Comparison of ENCODE assay signal across 21 mouse cellular contexts in the genomic region with DNA sequence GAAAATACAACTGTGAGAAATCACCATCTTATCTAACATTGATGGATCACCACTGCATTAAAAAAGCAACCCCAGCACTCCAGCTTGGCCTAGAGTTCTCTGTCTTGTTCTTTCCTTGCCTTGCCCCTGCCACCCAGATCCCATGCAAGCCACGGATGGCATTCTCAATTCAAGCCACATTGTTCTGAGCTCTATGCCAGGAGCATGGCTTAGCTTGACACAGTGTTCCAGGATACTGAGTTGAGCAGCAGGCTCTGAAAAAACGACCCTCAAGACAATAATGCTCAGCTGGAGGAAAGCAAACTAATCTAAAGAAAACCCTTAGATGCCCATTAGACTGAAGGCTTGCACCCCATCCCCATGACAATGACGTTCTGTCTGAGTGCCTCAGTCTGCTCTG.
DNase-seq lines count a peak whose midpoint lies in the region; ATAC-seq lines count a peak whose summit lies in the region.
"Had no signal": no experiment of that assay in that cellular context is flagged by ENCODE, and none has a peak within 500 bp of the region (broad histone marks: within the 10 kb centered on the region; RNA-seq: fewer than 3 reads in every experiment).

No protein-coding gene starts in this region.

- H3K27me3 ChIP-seq in hindbrain, embryonic 16.5 days (replicated peaks; ENCODE audit: control insufficient read depth, insufficient read depth, low read length), result no peaks in the 10 kb centered on the region
- no peaks in the 10 kb centered on the region for H3K27me3 ChIP-seq in hindbrain, embryonic 14.5 days (ENCODE audit: control insufficient read depth, insufficient read depth, low read length)
- H3K27me3 ChIP-seq in midbrain, embryonic 16.5 days (ENCODE audit: control insufficient read depth, insufficient read depth, low read depth, low read length), result no peaks in the 10 kb centered on the region
- H3K27me3 ChIP-seq in midbrain, embryonic 10.5 days (ENCODE audit: low read depth, poor library complexity, severe bottlenecking), result no peaks in the 10 kb centered on the region
- H3K27me3 ChIP-seq: embryonic facial prominence, embryonic 13.5 days; embryonic facial prominence, embryonic 15.5 days; forebrain, embryonic 12.5 days had no signal

- H3K4me1 ChIP-seq in hindbrain, embryonic 16.5 days (ENCODE audit: control insufficient read depth, insufficient read depth, low read depth, low read length), result no peaks in the 10 kb centered on the region
- H3K4me1 ChIP-seq in hindbrain, embryonic 14.5 days (replicated peaks; ENCODE audit: control insufficient read depth, insufficient read depth, low read length), result no peaks in the 10 kb centered on the region
- no peaks in the 10 kb centered on the region for H3K4me1 ChIP-seq in midbrain, embryonic 16.5 days (ENCODE audit: control insufficient read depth, insufficient read depth, low read length)
- H3K4me1 ChIP-seq in midbrain, embryonic 10.5 days, result no peaks in the 10 kb centered on the region
- H3K4me1 ChIP-seq: embryonic facial prominence, embryonic 13.5 days; embryonic facial prominence, embryonic 15.5 days; forebrain, embryonic 10.5 days; forebrain, embryonic 12.5 days had no signal

- no peak for DNase-seq in hindbrain, embryonic 14.5 days (ENCODE audit: low spot score)
- DNase-seq in midbrain, embryonic 10.5 days (ENCODE audit: low spot score), result no peak
- DNase-seq: adrenal gland, adult 2 months; adrenal gland, postnatal 10 days; adrenal gland, postnatal 25 days; cerebellum, adult 11 months; cerebellum, adult 18-20 months; cerebellum, adult 8-10 months; cerebellum, adult 9-11 months; cerebellum, postnatal 14 days; cerebellum, postnatal 36 days; embryo, embryonic 11 days had no signal

- no peaks in the 10 kb centered on the region for H3K9me3 ChIP-seq in hindbrain, embryonic 16.5 days (ENCODE audit: control insufficient read depth, low read length)
- no peaks in the 10 kb centered on the region for H3K9me3 ChIP-seq in hindbrain, embryonic 14.5 days (ENCODE audit: control insufficient read depth, low read length)
- H3K9me3 ChIP-seq in midbrain, embryonic 16.5 days (replicated peaks; ENCODE audit: control insufficient read depth, low read length, poor library complexity, severe bottlenecking), result no peaks in the 10 kb centered on the region
- no peaks in the 10 kb centered on the region for H3K9me3 ChIP-seq in midbrain, embryonic 10.5 days (replicated peaks)
- H3K9me3 ChIP-seq: embryonic facial prominence, embryonic 13.5 days; embryonic facial prominence, embryonic 15.5 days; forebrain, embryonic 10.5 days; forebrain, embryonic 12.5 days had no signal

- H3K4me3 ChIP-seq in hindbrain, embryonic 16.5 days (ENCODE audit: low read length), result no peak overlapping the region
- H3K4me3 ChIP-seq in hindbrain, embryonic 14.5 days (replicated peaks; ENCODE audit: low read length), result no peak overlapping the region
- no peak overlapping the region for H3K4me3 ChIP-seq in midbrain, embryonic 16.5 days (ENCODE audit: low read depth, low read length)
- H3K4me3 ChIP-seq in midbrain, embryonic 10.5 days, result no peak overlapping the region
- H3K4me3 ChIP-seq: embryonic facial prominence, embryonic 13.5 days; embryonic facial prominence, embryonic 15.5 days; erythroblast, embryonic 14.5 days; forebrain, embryonic 10.5 days; forebrain, embryonic 12.5 days had no signal

- no peak overlapping the region for H3K4me2 ChIP-seq in hindbrain, embryonic 16.5 days (ENCODE audit: low read length)
- no peak overlapping the region for H3K4me2 ChIP-seq in hindbrain, embryonic 14.5 days (replicated peaks)
- H3K4me2 ChIP-seq in midbrain, embryonic 16.5 days (ENCODE audit: low read length), result no peak overlapping the region
- H3K4me2 ChIP-seq: embryonic facial prominence, embryonic 13.5 days; embryonic facial prominence, embryonic 15.5 days; forebrain, embryonic 12.5 days had no signal

- H3K9ac ChIP-seq in hindbrain, embryonic 16.5 days (ENCODE audit: low read depth, low read length), result no peak overlapping the region
- H3K9ac ChIP-seq in hindbrain, embryonic 14.5 days, result no peak overlapping the region
- no peak overlapping the region for H3K9ac ChIP-seq in midbrain, embryonic 16.5 days (ENCODE audit: low read depth, low read length)
- H3K9ac ChIP-seq: embryonic facial prominence, embryonic 13.5 days; embryonic facial prominence, embryonic 15.5 days; forebrain, embryonic 12.5 days had no signal

- ATAC-seq in hindbrain, embryonic 16.5 days, result peak; percentile 72
- ATAC-seq in hindbrain, embryonic 14.5 days (ENCODE audit: low FRiP score), result no peak; the same call in 1 of the 2 replicates
- peak; percentile 48; the same call in 1 of the 2 replicates for ATAC-seq in midbrain, embryonic 16.5 days
- ATAC-seq: forebrain, embryonic 14.5 days; forebrain, embryonic 16.5 days had no signal

- H3K36me3 ChIP-seq in hindbrain, embryonic 16.5 days (ENCODE audit: control insufficient read depth, insufficient read depth, low read length), result no peaks in the 10 kb centered on the region
- no peaks in the 10 kb centered on the region for H3K36me3 ChIP-seq in hindbrain, embryonic 14.5 days (replicated peaks; ENCODE audit: control insufficient read depth, insufficient read depth)
- no peaks in the 10 kb centered on the region for H3K36me3 ChIP-seq in midbrain, embryonic 16.5 days (ENCODE audit: control insufficient read depth, insufficient read depth, low read length)
- no peaks in the 10 kb centered on the region for H3K36me3 ChIP-seq in midbrain, embryonic 10.5 days
- H3K36me3 ChIP-seq: embryonic facial prominence, embryonic 13.5 days; embryonic facial prominence, embryonic 15.5 days; forebrain, embryonic 10.5 days; forebrain, embryonic 12.5 days had no signal

- 26% methylated on average over 3 of the region's 3 CpGs for WGBS in hindbrain, embryonic 16.5 days
- WGBS in hindbrain, embryonic 14.5 days, result 31% methylated on average over 3 of the region's 3 CpGs
- WGBS in midbrain, embryonic 16.5 days, result 33% methylated on average over 3 of the region's 3 CpGs
- 47% methylated on average over 3 of the region's 3 CpGs for WGBS in midbrain, embryonic 10.5 days

- no peak overlapping the region for H3K27ac ChIP-seq in hindbrain, embryonic 16.5 days (ENCODE audit: low read depth, low read length)
- H3K27ac ChIP-seq in hindbrain, embryonic 14.5 days, result no peak overlapping the region
- H3K27ac ChIP-seq in midbrain, embryonic 16.5 days (ENCODE audit: low read length), result no peak overlapping the region
- H3K27ac ChIP-seq in midbrain, embryonic 10.5 days (replicated peaks), result no peak overlapping the region
- H3K27ac ChIP-seq: embryonic facial prominence, embryonic 13.5 days; embryonic facial prominence, embryonic 15.5 days; forebrain, embryonic 10.5 days; forebrain, embryonic 12.5 days had no signal
